Mouse (Mus musculus) liver, adult 2 months (tissue): ENCODE results near the gene Fcgr4.
"Not testable (repeated sequence)": the region's sequence is repeated elsewhere in the genome, so short reads cannot be mapped to it uniquely, and the experiment has no call there.

Experiments used
- CTCF ChIP-seq: fragments of 200-500 bp; IDR thresholded peaks from 2 replicates; pipeline ENCODE4 v1.5.1; 2011; ENCODE audit warnings: low read depth, low read length, control low read depth
- POLR2A ChIP-seq: fragments of 200-500 bp; IDR thresholded peaks from 2 replicates; pipeline ENCODE4 v1.6.1; 2011; ENCODE audit warnings: low read length, control low read depth; ENCODE audit not compliant: insufficient read depth; ENCODE audit errors: extremely low read depth

DNA sequence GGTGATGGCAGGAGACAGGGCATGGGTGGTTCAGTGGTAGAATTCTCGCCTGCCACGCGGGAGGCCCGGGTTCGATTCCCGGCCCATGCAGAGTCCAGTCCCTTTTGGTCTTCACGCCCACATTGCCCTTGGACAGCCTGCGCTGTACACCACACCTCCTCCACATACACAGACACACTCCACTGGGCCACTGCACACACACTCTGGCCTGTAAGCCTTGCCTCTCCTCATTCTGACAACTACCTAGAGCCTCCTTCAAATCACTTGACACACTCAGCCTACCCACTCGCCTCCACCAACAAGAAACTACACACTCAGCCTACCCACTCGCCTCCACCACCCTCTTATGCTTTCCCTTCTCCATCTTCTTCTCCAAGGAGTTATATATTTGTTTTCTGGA lies 55.6 kb downstream of the Fcgr4 start:
- TF ChIP-seq CTCF, POLR2A: not testable (repeated sequence)
